Mouse (Mus musculus) A20 (cell line): ENCODE data around the gene Tmem43.

Source experiments
- DNase-seq: peaks from one replicate; pipeline ENCODE4 v3.0.0-alpha.2; 2011; ENCODE audit warnings: low read depth, low spot score

Tmem43 gene

DNA sequence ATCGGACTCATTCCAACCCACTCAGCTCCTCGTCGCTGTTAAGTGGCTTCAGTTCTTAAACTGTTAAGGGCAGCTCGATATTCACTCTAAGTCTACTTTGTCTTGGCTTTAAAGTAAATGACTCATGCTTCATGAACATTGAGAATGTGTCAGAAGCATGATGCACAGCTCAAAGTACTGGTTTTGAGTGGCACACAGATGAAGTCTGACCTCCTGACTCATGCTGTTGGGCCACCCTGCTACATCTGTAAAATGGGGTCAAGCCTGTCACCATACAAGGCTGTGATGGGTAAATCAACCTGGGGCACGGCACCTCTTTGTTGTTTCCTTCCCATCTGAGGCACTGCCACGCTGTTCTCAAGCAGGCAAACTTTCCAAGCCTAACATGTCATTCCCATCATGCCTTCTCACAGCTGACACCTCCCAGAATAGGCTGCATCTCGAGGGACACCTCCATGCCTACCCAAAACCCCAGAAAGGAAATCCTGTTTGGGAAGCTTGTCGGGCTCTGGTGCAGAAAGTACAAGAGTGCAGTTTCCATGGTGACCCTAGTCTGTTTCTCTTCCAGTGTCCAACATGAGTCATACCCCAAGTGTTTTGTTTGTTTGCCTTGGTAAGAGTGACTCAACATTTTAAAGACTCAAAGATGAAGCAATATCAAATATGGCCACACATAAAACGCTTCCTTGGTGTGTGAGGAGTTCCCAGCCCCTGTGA is 15.2 kb downstream of the Tmem43 start:
- no peak for DNase-seq

- no peak for DNase-seq
These were observed 16.4 kb downstream of the Tmem43 start for GRCm38 (mm10) chr6:91489872-91490271.

GRCm38 (mm10) chr6:91491004-91491403 is 17.5 kb downstream of the Tmem43 start:
- no peak for DNase-seq

DNA sequence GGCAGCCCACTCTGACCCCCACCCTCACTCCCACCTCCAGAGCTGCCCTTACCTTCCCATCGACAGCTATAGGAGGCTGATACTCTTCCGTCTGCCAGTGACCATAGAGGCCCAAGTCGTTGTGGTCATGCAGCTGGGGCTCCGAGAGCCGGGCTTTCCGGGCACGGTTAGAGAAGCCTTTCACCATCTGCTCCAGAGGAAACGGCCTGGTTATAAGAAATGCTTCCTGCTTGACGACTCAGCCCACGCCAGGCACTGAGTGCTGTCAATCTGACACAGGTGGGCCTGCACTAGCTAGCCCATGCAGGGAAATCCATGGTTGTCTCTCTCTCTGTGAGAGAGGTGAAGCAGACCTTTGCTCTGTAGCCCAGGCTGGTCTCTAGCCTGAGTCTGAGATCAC is 19.6 kb downstream of the Tmem43 start:
- no peak for DNase-seq

DNA sequence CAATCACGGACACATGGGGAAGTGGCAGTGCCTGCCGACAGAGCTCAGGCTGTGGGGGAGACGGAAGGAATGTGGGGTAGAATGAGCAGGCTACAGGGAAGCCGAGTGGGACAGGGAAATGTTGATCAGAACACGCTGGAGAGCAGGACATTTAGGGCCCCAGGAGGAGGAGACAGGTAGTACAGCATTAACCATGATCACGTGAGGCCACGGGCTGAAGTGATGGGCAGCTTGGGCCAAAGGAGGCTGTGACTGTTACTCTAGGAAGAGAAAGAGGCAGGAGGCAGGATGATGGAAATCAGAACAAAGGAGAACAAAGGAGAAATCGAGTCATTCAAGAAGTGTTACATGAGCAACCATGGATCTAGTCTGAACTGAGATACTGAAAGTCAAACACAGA is 21.0 kb downstream of the Tmem43 start:
- DNase-seq: no peak

GRCm38 (mm10) chr6:91503302-91503701 is 29.8 kb downstream of the Tmem43 start:
- DNase-seq: no peak

- DNase-seq: no peak
These were observed 32.5 kb downstream of the Tmem43 start for GRCm38 (mm10) chr6:91506036-91506435.

DNA sequence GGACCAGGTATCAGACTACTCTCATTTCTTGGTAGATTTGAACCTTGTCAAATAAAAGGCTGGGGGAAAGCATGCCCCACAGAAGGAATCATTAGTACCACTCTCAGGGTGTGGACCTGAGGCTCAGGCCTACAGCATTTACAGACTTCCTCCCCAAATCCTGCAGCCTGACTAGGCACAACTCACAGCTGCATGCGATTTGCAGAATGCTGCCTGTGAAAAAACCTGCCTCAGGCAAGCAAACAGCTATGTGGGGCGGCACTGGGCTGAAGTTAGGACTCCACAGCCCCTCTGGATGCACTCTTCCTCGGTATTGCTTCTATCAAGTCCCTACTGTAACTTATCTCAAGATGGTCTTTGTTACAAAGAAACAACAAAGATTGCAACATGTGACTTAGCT is 34.5 kb downstream of the Tmem43 start:
- no peak for DNase-seq

DNA sequence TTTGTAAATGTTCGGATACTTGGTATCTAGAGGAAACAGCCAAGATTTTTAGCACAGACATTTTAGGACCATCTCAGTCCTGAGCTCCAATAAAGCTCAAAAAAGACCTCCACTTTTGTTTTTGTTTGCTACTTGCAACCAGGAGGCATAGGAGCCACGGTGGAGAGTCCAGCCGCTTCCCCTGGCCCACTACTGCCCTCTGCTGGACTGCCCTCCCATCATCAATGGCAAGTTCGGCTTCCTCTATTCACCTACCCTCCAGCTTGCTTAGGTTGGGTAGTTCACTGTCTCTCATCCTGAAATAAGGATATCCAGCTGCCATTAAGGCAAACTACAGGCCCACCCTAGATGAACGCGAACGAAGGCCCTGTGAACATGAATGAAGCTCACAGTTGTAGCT is 35.8 kb downstream of the Tmem43 start:
- peak; percentile 71 for DNase-seq

- no peak for DNase-seq
These were observed 36.7 kb downstream of the Tmem43 start for GRCm38 (mm10) chr6:91510211-91510610.

- DNase-seq: no peak
These were observed 40.6 kb downstream of the Tmem43 start for GRCm38 (mm10) chr6:91514135-91514534.

GRCm38 (mm10) chr6:91514737-91515362 is 41.3 kb downstream of the Tmem43 start:
- peak; percentile 63 for DNase-seq

DNA sequence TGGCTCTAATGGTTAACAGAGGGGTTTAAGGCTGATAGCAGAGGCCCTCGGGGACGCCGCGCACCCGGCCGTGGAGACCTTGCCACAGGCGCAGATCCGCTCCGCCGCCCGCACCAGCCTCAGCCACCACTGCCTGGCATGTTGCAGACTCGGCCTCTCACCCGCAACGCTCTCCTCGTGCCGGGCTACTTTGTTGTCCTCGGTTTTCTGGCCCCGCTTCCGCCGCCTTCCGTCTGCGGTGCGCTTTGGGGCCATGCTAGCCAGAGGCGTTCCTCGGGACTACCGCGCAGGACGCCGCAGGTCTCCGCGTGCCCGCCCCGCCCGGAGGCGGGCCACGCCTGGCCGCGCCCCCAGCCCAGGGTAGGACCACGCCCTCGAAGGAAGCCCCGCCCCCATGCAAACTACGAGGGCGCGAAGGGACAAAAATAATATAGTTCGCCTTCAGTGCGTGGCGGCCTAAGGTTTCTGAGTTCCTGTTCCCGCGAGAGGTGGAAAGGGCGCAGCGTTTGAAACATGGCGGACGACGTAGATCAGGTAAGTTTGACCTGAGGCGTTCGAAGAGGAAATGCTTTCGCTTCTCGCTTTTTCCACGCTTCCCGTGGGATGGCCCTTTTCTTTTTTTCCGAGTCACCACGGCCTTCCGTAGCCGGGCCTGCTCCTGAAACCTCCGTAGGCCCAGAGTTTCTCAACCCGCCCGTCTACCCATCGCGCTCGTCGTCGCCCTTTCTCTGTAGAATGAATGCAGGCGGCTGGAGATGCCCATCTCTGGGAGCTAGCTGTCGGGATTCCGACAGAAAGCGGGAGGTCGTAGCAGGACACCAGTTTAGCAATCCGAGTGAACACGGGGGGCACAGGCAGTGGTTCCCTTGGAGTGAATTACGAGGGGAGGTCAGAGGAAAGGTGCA is 42.3 kb downstream of the Tmem43 start, which contains the start of the genes Xpc and Lsm3:
Gene Xpc (minus strand): TSS at position 344 of the 905 bp plus-strand sequence.
Gene Lsm3 (plus strand): TSS at position 384 of the 905 bp plus-strand sequence.
- DNase-seq: peak; percentile 98

DNA sequence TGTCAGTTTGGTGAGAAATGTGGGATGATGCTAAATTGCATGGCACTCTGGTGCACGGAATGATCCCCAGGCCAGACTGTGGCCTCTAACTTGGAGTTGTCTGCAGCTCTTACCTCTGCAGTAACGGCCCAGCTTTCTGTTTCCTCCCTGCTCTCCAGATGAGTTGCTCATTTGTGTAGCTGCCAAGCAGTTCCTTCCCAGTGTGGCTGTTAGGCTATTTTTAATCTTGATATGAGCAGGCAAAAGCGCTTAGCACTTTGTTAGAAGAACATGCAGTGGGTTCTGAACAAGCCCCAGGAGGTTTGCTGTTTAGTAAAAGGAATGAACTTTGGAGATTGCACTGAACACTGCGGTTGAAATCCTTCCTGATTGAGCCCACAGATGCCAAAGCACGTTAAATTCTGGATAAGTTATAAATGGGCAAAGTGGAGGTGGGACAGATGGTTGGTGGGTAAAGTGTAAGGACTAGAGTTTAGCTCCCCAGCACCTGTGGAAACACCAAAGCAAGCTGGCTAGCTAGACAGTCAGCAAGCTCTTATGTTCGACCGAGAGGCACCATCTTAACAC is 45.0 kb downstream of the Tmem43 start:
- DNase-seq: no peak

DNA sequence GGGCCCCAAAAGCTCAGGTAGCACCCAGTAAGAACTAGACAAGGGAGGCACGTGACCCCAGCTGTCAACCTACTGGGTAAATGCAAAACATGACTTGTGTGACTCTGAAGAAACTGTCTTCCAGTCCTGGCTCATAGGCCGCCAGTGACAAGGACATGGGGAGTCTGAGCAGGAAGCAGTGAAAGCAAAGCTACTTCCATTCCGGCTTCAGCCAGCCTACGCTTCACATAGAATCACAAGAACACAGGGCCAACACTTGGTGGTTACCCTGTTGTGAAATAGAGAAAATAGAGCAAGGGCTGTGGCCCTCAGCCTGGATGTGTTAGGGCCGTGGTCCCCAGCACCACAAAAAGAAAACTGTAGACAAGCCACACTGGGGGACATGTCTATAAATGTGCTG is 49.3 kb downstream of the Tmem43 start:
- no peak for DNase-seq

- no peak for DNase-seq
These were observed 52.0 kb downstream of the Tmem43 start for GRCm38 (mm10) chr6:91525544-91525943.

- peak; percentile 48 for DNase-seq
These were observed 53.8 kb downstream of the Tmem43 start for GRCm38 (mm10) chr6:91527227-91527860.

DNA sequence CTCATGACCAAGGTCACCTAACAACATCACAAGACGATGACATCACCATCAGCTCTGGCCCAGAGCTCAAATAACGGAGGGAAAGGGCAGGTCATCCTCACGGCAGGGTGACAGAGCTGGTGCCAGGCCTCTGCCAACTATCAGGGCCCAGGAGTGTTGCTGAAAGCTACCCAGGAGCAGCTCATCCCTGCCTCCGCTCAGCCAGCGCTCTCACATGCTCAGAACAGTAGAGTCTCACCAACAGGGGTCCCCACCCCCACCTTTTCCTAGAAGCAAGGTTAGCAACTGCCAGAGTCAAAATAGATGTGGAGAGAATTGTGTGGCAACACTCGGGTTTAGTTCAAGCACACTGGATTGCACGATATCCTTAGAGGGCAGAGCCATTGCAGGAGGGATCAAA is 54.8 kb downstream of the Tmem43 start:
- DNase-seq: no peak

DNA sequence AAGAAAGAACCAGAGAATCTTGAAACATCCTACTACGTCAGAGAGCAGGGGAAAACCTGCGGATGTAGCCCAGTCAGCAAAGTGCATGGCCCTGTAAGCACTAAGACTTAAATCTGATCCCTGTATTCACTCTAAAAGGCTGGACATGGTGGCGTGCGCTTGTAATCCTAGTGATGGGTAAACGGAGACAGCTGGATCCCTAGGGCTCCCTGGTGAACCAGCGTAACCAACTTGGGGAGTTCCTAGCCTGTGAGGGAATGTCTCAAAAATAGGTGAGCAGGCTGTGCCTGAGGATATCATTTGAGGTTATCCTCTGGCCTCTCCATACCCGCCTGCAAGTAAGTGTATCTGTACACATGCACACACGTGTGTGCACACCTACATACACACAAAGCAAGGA is 57.2 kb downstream of the Tmem43 start:
- DNase-seq: no peak

- DNase-seq: no peak
These were observed 57.8 kb downstream of the Tmem43 start for GRCm38 (mm10) chr6:91531276-91531675.

- DNase-seq: no peak
These were observed 59.2 kb downstream of the Tmem43 start for GRCm38 (mm10) chr6:91532661-91533060.
